ENCODE assay signal across 22 mouse cellular contexts in the genomic region with DNA sequence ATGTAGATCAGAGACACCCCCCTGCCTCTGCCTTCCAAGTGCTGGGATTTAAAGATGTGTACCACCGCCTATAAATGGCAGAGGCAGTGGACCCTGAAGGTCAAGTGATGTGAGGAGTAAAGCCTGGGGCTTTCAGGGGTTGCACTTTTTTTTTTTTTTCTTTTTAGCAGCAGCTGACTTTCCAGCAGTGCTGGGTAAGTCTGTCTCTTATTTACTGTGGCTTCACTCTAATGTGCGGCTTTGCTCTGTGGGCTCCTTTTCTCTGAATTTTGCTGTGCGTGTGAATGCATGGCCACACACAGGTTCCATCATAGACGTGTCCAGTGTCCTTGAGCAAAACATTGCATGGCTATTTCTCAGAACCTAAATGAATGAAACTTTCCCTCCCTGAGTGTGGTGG. TPM values are rescaled to one million over a fixed set of nuclear protein-coding genes. Genes with fewer than 3 reads are reported as not detected.
A peak's percentile ranks its signal among the peaks of the same experiment; 100 is the strongest.
DNase-seq lines count a peak whose midpoint lies in the region; ATAC-seq and TF ChIP-seq lines count a peak whose summit lies in the region.
"Had no signal": no experiment of that assay in that cellular context is flagged by ENCODE, and none has a peak within 500 bp of the region (broad histone marks: within the 10 kb centered on the region; RNA-seq: fewer than 3 reads in every experiment).

No protein-coding gene starts in this region.

- no peak overlapping the region for H3K4me3 ChIP-seq in forebrain, embryonic 11.5 days (ENCODE audit: low read depth, low read length)
- no peak overlapping the region for H3K4me3 ChIP-seq in forebrain, postnatal 0 days (ENCODE audit: low read depth, low read length)
- H3K4me3 ChIP-seq in lung, embryonic 16.5 days (ENCODE audit: low read length) = no peak overlapping the region
- H3K4me3 ChIP-seq in CH12.LX (replicated peaks in 1 of 3; ENCODE audit: low read depth in 2 of 3, low read length in 2 of 3, poor library complexity in 1 of 3) (no peak overlapping the region), myocyte (no peak overlapping the region)
- H3K4me3 ChIP-seq in hindbrain, embryonic 13.5 days = no peak overlapping the region

- TF ChIP-seq EP300 in CH12.LX (IDR thresholded peaks at IDR 0.05; ENCODE audit: low read length) = peak; percentile 31; the same call in 1 of the 2 replicates

- H3K4me1 ChIP-seq in forebrain, embryonic 11.5 days (replicated peaks; ENCODE audit: control insufficient read depth, insufficient read depth, low read length) = no peaks in the 10 kb centered on the region
- no peaks in the 10 kb centered on the region for H3K4me1 ChIP-seq in forebrain, postnatal 0 days (ENCODE audit: insufficient read depth)
- H3K4me1 ChIP-seq in lung, embryonic 16.5 days (replicated peaks; ENCODE audit: control insufficient read depth, insufficient read depth, low read length) = no peaks in the 10 kb centered on the region; the same call in 1 of the 2 replicates
- peaks cover 0 to 42% of the 10 kb centered on the region in 2 experiments; a peak in 3 of 4 replicates for H3K4me1 ChIP-seq in CH12.LX (ENCODE audit: control insufficient read depth in 1 of 2, insufficient read depth in 2 of 2)
- H3K4me1 ChIP-seq in hindbrain, embryonic 13.5 days (replicated peaks) = no peaks in the 10 kb centered on the region

- WGBS in forebrain, embryonic 11.5 days = 76% methylated on average over 4 of the region's 4 CpGs
- 75% methylated on average over 4 of the region's 4 CpGs for WGBS in forebrain, postnatal 0 days
- 71% methylated on average over 4 of the region's 4 CpGs for WGBS in lung, embryonic 16.5 days
- 80% methylated on average over 4 of the region's 4 CpGs for WGBS in hindbrain, embryonic 13.5 days

- TF ChIP-seq RAD21 in CH12.LX (IDR thresholded peaks at IDR 0.05; ENCODE audit: low read depth, low read length) = no peak

- DNase-seq in forebrain, embryonic 11.5 days (ENCODE audit: low spot score) = peak; percentile 15
- no peak for DNase-seq in forebrain, postnatal 0 days
- no peak for DNase-seq in lung, postnatal 14 days
- DNase-seq in CH12.LX (ENCODE audit: extremely low read depth) = no peak
- DNase-seq in adrenal gland, postnatal 25 days = no peak

- H3K79me2 ChIP-seq in CH12.LX (replicated peaks; ENCODE audit: control insufficient read depth, extremely low read depth, insufficient read depth, poor library complexity, severe bottlenecking) (no peaks in the 10 kb centered on the region), myocyte (ENCODE audit: control insufficient read depth, insufficient read depth) (no peaks in the 10 kb centered on the region)

- H3K36me3 ChIP-seq in forebrain, embryonic 11.5 days (ENCODE audit: control insufficient read depth, insufficient read depth, low read length) = no peaks in the 10 kb centered on the region
- H3K36me3 ChIP-seq in forebrain, postnatal 0 days (ENCODE audit: insufficient read depth) = no peaks in the 10 kb centered on the region
- H3K36me3 ChIP-seq in lung, embryonic 16.5 days (ENCODE audit: control insufficient read depth, insufficient read depth, low read length) = no peaks in the 10 kb centered on the region
- H3K36me3 ChIP-seq in CH12.LX (replicated peaks in 1 of 2; ENCODE audit: control insufficient read depth in 1 of 2, insufficient read depth in 1 of 2, low read length in 1 of 2) (no peaks in the 10 kb centered on the region), myocyte (ENCODE audit: control insufficient read depth, insufficient read depth) (no peaks in the 10 kb centered on the region)
- no peaks in the 10 kb centered on the region for H3K36me3 ChIP-seq in hindbrain, embryonic 13.5 days
- H3K36me3 ChIP-seq: G1E had no signal

- no peak overlapping the region for H3K27ac ChIP-seq in forebrain, embryonic 11.5 days (ENCODE audit: low read depth, low read length)
- no peak overlapping the region for H3K27ac ChIP-seq in forebrain, postnatal 0 days (ENCODE audit: low read depth, low read length)
- H3K27ac ChIP-seq in lung, embryonic 16.5 days (ENCODE audit: low read length) = no peak overlapping the region
- H3K27ac ChIP-seq in CH12.LX (ENCODE audit: insufficient read depth, low read depth) = no peak overlapping the region
- no peak overlapping the region for H3K27ac ChIP-seq in hindbrain, embryonic 13.5 days

- in situ Hi-C loops in CH12.LX (cut with MboI; ENCODE audit: low pct_ligation_motif_present, low pct_unique_long_range_greater_than_20kb, low sequenced_read_pairs) = no loop called here

- H3ac ChIP-seq in myocyte (ENCODE audit: control insufficient read depth, insufficient read length) = no peak overlapping the region

- dilution Hi-C loops in CH12.LX (cut with MboI; ENCODE audit: extremely low pct_ligation_motif_present, extremely low pct_unique_long_range_greater_than_20kb, low sequenced_read_pairs) = no loop called here

- ATAC-seq in forebrain, embryonic 11.5 days (replicated peaks; ENCODE audit: low FRiP score) = no peak
- ATAC-seq in forebrain, postnatal 0 days = no peak
- no peak for ATAC-seq in lung, embryonic 16.5 days (ENCODE audit: low read depth)
- no peak for ATAC-seq in hindbrain, embryonic 13.5 days (ENCODE audit: low FRiP score)
- ATAC-seq: activated CD4-positive, CD25-positive, alpha-beta regulatory T cell, adult 4 months had no signal

- H3K9ac ChIP-seq in forebrain, embryonic 11.5 days (ENCODE audit: low read length) = no peak overlapping the region
- no peak overlapping the region for H3K9ac ChIP-seq in forebrain, postnatal 0 days
- peak overlapping the region; percentile 15; the same call in 1 of the 2 replicates for H3K9ac ChIP-seq in lung, embryonic 16.5 days (ENCODE audit: low read length)
- H3K9ac ChIP-seq in CH12.LX (ENCODE audit: insufficient read depth, low read depth) = no peak overlapping the region
- no peak overlapping the region for H3K9ac ChIP-seq in hindbrain, embryonic 13.5 days

- H3K9me3 ChIP-seq in forebrain, embryonic 11.5 days (ENCODE audit: control insufficient read depth, low read length) = no peaks in the 10 kb centered on the region
- no peaks in the 10 kb centered on the region for H3K9me3 ChIP-seq in forebrain, postnatal 0 days (ENCODE audit: low read length)
- H3K9me3 ChIP-seq in lung, embryonic 16.5 days (ENCODE audit: control insufficient read depth, low read length) = no peaks in the 10 kb centered on the region
- H3K9me3 ChIP-seq in CH12.LX (replicated peaks; ENCODE audit: low read length) = no peaks in the 10 kb centered on the region
- no peaks in the 10 kb centered on the region for H3K9me3 ChIP-seq in hindbrain, embryonic 13.5 days
- H3K9me3 ChIP-seq: G1E had no signal

- TF ChIP-seq CTCF in forebrain, postnatal 0 days (IDR thresholded peaks at IDR 0.05; ENCODE audit: low read depth) = no peak
- TF ChIP-seq CTCF in CH12.LX (conservative IDR thresholded peaks at IDR 0.05 in 1 of 2, IDR thresholded peaks at IDR 0.05 in 1 of 2; ENCODE audit: low read depth in 2 of 2, low read length in 2 of 2) = no peak

- H3K4me2 ChIP-seq in forebrain, embryonic 11.5 days (ENCODE audit: low read depth, low read length, severe bottlenecking) = no peak overlapping the region
- H3K4me2 ChIP-seq in forebrain, postnatal 0 days (ENCODE audit: low read depth) = no peak overlapping the region
- no peak overlapping the region for H3K4me2 ChIP-seq in lung, embryonic 16.5 days (ENCODE audit: low read depth, low read length)
- no peak overlapping the region for H3K4me2 ChIP-seq in CH12.LX (ENCODE audit: insufficient read depth, low read depth, poor library complexity, severe bottlenecking)
- peak overlapping the region; percentile 52 for H3K4me2 ChIP-seq in myocyte (ENCODE audit: low read depth)
- H3K4me2 ChIP-seq in hindbrain, embryonic 13.5 days = no peak overlapping the region

- H3K27me3 ChIP-seq in forebrain, embryonic 11.5 days (ENCODE audit: control insufficient read depth, insufficient read depth, low read length) = no peaks in the 10 kb centered on the region; the same call in 1 of the 2 replicates
- H3K27me3 ChIP-seq in forebrain, postnatal 0 days (ENCODE audit: insufficient read depth, low read length) = no peaks in the 10 kb centered on the region
- no peaks in the 10 kb centered on the region; the same call in 1 of the 2 replicates for H3K27me3 ChIP-seq in lung, embryonic 16.5 days (ENCODE audit: control insufficient read depth, insufficient read depth, low read depth, low read length)
- peaks cover 8% of the 10 kb centered on the region for H3K27me3 ChIP-seq in CH12.LX (replicated peaks)
- H3K27me3 ChIP-seq in myocyte (ENCODE audit: control insufficient read depth, insufficient read depth, insufficient read length) = peaks cover 19% of the 10 kb centered on the region
- peaks cover 18% of the 10 kb centered on the region; the same call in 1 of the 2 replicates for H3K27me3 ChIP-seq in hindbrain, embryonic 13.5 days

- TF ChIP-seq POLR2A in CH12.LX (IDR thresholded peaks at IDR 0.05; ENCODE audit: low read depth, low read length) = no peak
- TF ChIP-seq POLR2A in myocyte (IDR thresholded peaks at IDR 0.05; ENCODE audit: insufficient read length, low read depth) = no peak

RNA-seq across cellular contexts. Expression of gene Cd7, which starts 2.4 kb away (rescaled TPM):
- not detected in 2 replicates for polyA plus RNA-seq in forebrain, embryonic 11.5 days (2014; fragmentation: Nextera tagmentation; extraction: Ambion mirVana)
- total RNA-seq in forebrain, postnatal 0 days (2014; rRNA removed) = not detected in 2 replicates
- polyA plus RNA-seq in forebrain, postnatal 0 days (2015; fragmentation: Nextera tagmentation; extraction: Ambion mirVana) = not detected in 2 replicates
- polyA plus RNA-seq in lung, embryonic 16.5 days (2015; fragmentation: Nextera tagmentation; extraction: Ambion mirVana) = 1.3 and 1.8 TPM in 2 replicates
- total RNA-seq in CH12.LX (2012; rRNA removed) = 0.84 and 2.7 TPM in 2 replicates
- 0.51 and 0.82 TPM in 2 replicates for total RNA-seq in CH12.LX (2014; rRNA removed)
- polyA plus RNA-seq in CH12.LX (2012; ENCODE audit: insufficient read length, low read depth) = 0.67 and 1.0 TPM in 2 replicates
- polyA plus RNA-seq in myocyte (2012; fragmentation: generic; extraction: Trizol) = 0.35 TPM
- not detected in 2 replicates for polyA plus RNA-seq in hindbrain, embryonic 13.5 days (2015; fragmentation: Nextera tagmentation; extraction: Ambion mirVana)
- total RNA-seq in adrenal gland, postnatal 25 days (2021) = not detected in 2 replicates
- total RNA-seq: G1E had no signal
- polyA plus RNA-seq: C2C12, G1E, Patski had no signal

RNA-seq across cellular contexts. Expression of gene Sectm1b, which starts 21.7 kb away (rescaled TPM):
- polyA plus RNA-seq in forebrain, embryonic 11.5 days (2014; fragmentation: Nextera tagmentation; extraction: Ambion mirVana) = not detected in 2 replicates
- not detected in 2 replicates for total RNA-seq in forebrain, postnatal 0 days (2014; rRNA removed)
- polyA plus RNA-seq in forebrain, postnatal 0 days (2015; fragmentation: Nextera tagmentation; extraction: Ambion mirVana) = not detected in 2 replicates
- 0.15 and 0.78 TPM in 2 replicates for polyA plus RNA-seq in lung, embryonic 16.5 days (2015; fragmentation: Nextera tagmentation; extraction: Ambion mirVana)
- total RNA-seq in CH12.LX (2012; rRNA removed) = not detected in 2 replicates
- not detected in 2 replicates for total RNA-seq in CH12.LX (2014; rRNA removed)
- polyA plus RNA-seq in CH12.LX (2012; ENCODE audit: insufficient read length, low read depth) = not detected in 2 replicates
- not detected for polyA plus RNA-seq in myocyte (2012; fragmentation: generic; extraction: Trizol)
- not detected in 2 replicates for polyA plus RNA-seq in hindbrain, embryonic 13.5 days (2015; fragmentation: Nextera tagmentation; extraction: Ambion mirVana)
- not detected in 2 replicates for total RNA-seq in adrenal gland, postnatal 25 days (2021)
- total RNA-seq: adrenal gland, adult 2 months; adrenal gland, adult 8-10 months; adrenal gland, postnatal 10 days; adrenal gland, postnatal 14 days; adrenal gland, postnatal 36 days; ES-E14; MEL had no signal
- polyA plus RNA-seq: activated CD4-positive, CD25-positive, alpha-beta regulatory T cell, adult 4 months; adrenal gland, adult 2 months; brain, embryonic 14.5 days; C2C12; CD4-positive, CD25-positive, alpha-beta regulatory T cell, adult 4 months; cerebellum, adult 2 months; G1E had no signal

RNA-seq across cellular contexts. Expression of gene Sectm1a, which starts 39.4 kb away (rescaled TPM):
- polyA plus RNA-seq in forebrain, embryonic 11.5 days (2014; fragmentation: Nextera tagmentation; extraction: Ambion mirVana) = not detected in 2 replicates
- total RNA-seq in forebrain, postnatal 0 days (2014; rRNA removed) = not detected in 2 replicates
- polyA plus RNA-seq in forebrain, postnatal 0 days (2015; fragmentation: Nextera tagmentation; extraction: Ambion mirVana) = not detected in 2 replicates
- 0.58 TPM in 1 of 2 replicates, not detected in the other for polyA plus RNA-seq in lung, embryonic 16.5 days (2015; fragmentation: Nextera tagmentation; extraction: Ambion mirVana)
- total RNA-seq in CH12.LX (2012; rRNA removed) = 0.08 TPM in 1 of 2 replicates, not detected in the other
- not detected in 2 replicates for total RNA-seq in CH12.LX (2014; rRNA removed)
- not detected in 2 replicates for polyA plus RNA-seq in CH12.LX (2012; ENCODE audit: insufficient read length, low read depth)
- polyA plus RNA-seq in myocyte (2012; fragmentation: generic; extraction: Trizol) = 0.12 TPM
- polyA plus RNA-seq in hindbrain, embryonic 13.5 days (2015; fragmentation: Nextera tagmentation; extraction: Ambion mirVana) = not detected in 2 replicates
- not detected in 2 replicates for total RNA-seq in adrenal gland, postnatal 25 days (2021)
- total RNA-seq: adrenal gland, adult 2 months; adrenal gland, postnatal 14 days; adrenal gland, postnatal 36 days; ES-E14 had no signal
- polyA plus RNA-seq: activated CD4-positive, CD25-positive, alpha-beta regulatory T cell, adult 4 months; brain, embryonic 14.5 days; C2C12; CD4-positive, CD25-positive, alpha-beta regulatory T cell, adult 4 months; cerebellum, adult 2 months; G1E had no signal

RNA-seq across cellular contexts. Expression of gene Csnk1d, which starts 50.5 kb away (rescaled TPM):
- polyA plus RNA-seq in forebrain, embryonic 11.5 days (2014; fragmentation: Nextera tagmentation; extraction: Ambion mirVana) = 102 and 103 TPM in 2 replicates
- 77.9 and 107 TPM in 2 replicates for total RNA-seq in forebrain, postnatal 0 days (2014; rRNA removed)
- polyA plus RNA-seq in forebrain, postnatal 0 days (2015; fragmentation: Nextera tagmentation; extraction: Ambion mirVana) = 84.8 and 108 TPM in 2 replicates
- polyA plus RNA-seq in lung, embryonic 16.5 days (2015; fragmentation: Nextera tagmentation; extraction: Ambion mirVana) = 120 and 121 TPM in 2 replicates
- 92.1 and 96.8 TPM in 2 replicates for total RNA-seq in CH12.LX (2012; rRNA removed)
- total RNA-seq in CH12.LX (2014; rRNA removed) = 77.7 and 77.8 TPM in 2 replicates
- polyA plus RNA-seq in CH12.LX (2012; ENCODE audit: insufficient read length, low read depth) = 134 and 136 TPM in 2 replicates
- 79.5 TPM for polyA plus RNA-seq in myocyte (2012; fragmentation: generic; extraction: Trizol)
- 147 and 148 TPM in 2 replicates for polyA plus RNA-seq in hindbrain, embryonic 13.5 days (2015; fragmentation: Nextera tagmentation; extraction: Ambion mirVana)
- total RNA-seq in adrenal gland, postnatal 25 days (2021) = 117 and 144 TPM in 2 replicates
